In genomic region chr16:35847138-35847537, GRCm38 (mm10) we compare ENCODE assay signal across 16 mouse cellular contexts.
"Had no signal": no experiment of that assay in that cellular context is flagged by ENCODE, and none has a peak within 500 bp of the region (broad histone marks: within the 10 kb centered on the region; RNA-seq: fewer than 3 reads in every experiment).

No protein-coding gene starts in this region.

- DNase-seq: retina, postnatal 1 day; right cerebral cortex, adult 18-20 months; right cerebral cortex, postnatal 14 days; right cerebral cortex, postnatal 25 days; right cerebral cortex, postnatal 4 days; spleen, adult 18-20 months; thymus, adult 18-20 months; thymus, adult 2 months; thymus, postnatal 14 days; thymus, postnatal 25 days; thymus, postnatal 36 days; thymus, postnatal 4 days had no signal

- H3K9ac ChIP-seq: neural tube, embryonic 13.5 days; neural tube, embryonic 15.5 days; stomach, embryonic 15.5 days had no signal

- H3K36me3 ChIP-seq: neural tube, embryonic 13.5 days; neural tube, embryonic 15.5 days; stomach, embryonic 15.5 days had no signal

- H3K27ac ChIP-seq: neural tube, embryonic 13.5 days; neural tube, embryonic 15.5 days; stomach, embryonic 15.5 days; stomach, postnatal 0 days had no signal

- H3K4me3 ChIP-seq: neural tube, embryonic 13.5 days; neural tube, embryonic 15.5 days; stomach, embryonic 15.5 days had no signal

- H3K9me3 ChIP-seq: neural tube, embryonic 13.5 days; neural tube, embryonic 15.5 days; stomach, embryonic 15.5 days had no signal

- H3K27me3 ChIP-seq: neural tube, embryonic 13.5 days; neural tube, embryonic 15.5 days; stomach, embryonic 15.5 days had no signal

- H3K4me1 ChIP-seq: neural tube, embryonic 13.5 days; neural tube, embryonic 15.5 days; stomach, embryonic 15.5 days had no signal
